13 mouse cellular contexts compared by ENCODE assay signal in the genomic region with DNA sequence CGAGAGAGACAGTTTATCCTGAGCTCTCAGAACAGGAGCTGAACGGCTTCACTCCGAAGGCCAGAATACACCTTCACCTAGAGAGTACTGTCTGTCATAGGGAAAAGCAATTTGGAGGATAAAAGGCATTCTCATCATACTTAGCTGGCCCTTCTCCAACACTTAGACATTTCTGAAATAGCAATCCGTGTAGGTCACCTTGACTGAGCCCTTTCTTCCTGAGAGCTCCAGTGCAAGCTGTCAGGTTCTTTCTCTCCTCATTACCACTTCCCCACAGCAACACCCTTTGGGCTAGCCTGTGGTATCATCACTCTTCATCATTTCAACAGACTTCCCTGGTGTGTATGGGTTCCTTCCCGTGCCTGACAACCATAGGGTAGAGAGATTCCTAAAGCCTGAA. TPM values are rescaled to one million over a fixed set of nuclear protein-coding genes. Genes with fewer than 3 reads are reported as not detected.
DNase-seq lines count a peak whose midpoint lies in the region; ATAC-seq lines count a peak whose summit lies in the region.
"Had no signal": no experiment of that assay in that cellular context is flagged by ENCODE, and none has a peak within 500 bp of the region (broad histone marks: within the 10 kb centered on the region; RNA-seq: fewer than 3 reads in every experiment).

No protein-coding gene starts in this region.

- H3K27ac ChIP-seq in kidney, embryonic 15.5 days, result peak overlapping the region; percentile 94
- H3K27ac ChIP-seq in embryonic facial prominence, embryonic 10.5 days (replicated peaks), result 0 out of 2 replicates have a peak overlapping the region, but pooled peaks have one; percentile 31
- peak overlapping the region; percentile 92 for H3K27ac ChIP-seq in heart, embryonic 15.5 days
- H3K27ac ChIP-seq: liver, embryonic 14.5 days; midbrain, embryonic 15.5 days had no signal

- H3K4me1 ChIP-seq in kidney, embryonic 15.5 days, result peaks cover 58% of the 10 kb centered on the region
- peaks cover 35% of the 10 kb centered on the region for H3K4me1 ChIP-seq in embryonic facial prominence, embryonic 10.5 days
- peaks cover 50% of the 10 kb centered on the region for H3K4me1 ChIP-seq in heart, embryonic 15.5 days (replicated peaks)

- H3K4me3 ChIP-seq in kidney, embryonic 15.5 days (replicated peaks), result no peak overlapping the region
- no peak overlapping the region for H3K4me3 ChIP-seq in embryonic facial prominence, embryonic 10.5 days
- H3K4me3 ChIP-seq in heart, embryonic 15.5 days, result no peak overlapping the region
- H3K4me3 ChIP-seq: midbrain, embryonic 15.5 days had no signal

- ATAC-seq in kidney, embryonic 15.5 days (replicated peaks; ENCODE audit: low FRiP score), result no peak
- no peak for ATAC-seq in heart, embryonic 15.5 days (replicated peaks; ENCODE audit: insufficient number of reproducible peaks, insufficient read depth, low FRiP score, low read depth)
- ATAC-seq: activated CD4-positive, CD25-positive, alpha-beta regulatory T cell, adult 4 months; forebrain, postnatal 0 days; midbrain, embryonic 15.5 days had no signal

- H3K27me3 ChIP-seq in kidney, embryonic 15.5 days, result no peaks in the 10 kb centered on the region
- H3K27me3 ChIP-seq in embryonic facial prominence, embryonic 10.5 days (replicated peaks; ENCODE audit: low read depth, poor library complexity, severe bottlenecking), result no peaks in the 10 kb centered on the region; the same call in 1 of the 2 replicates
- no peaks in the 10 kb centered on the region for H3K27me3 ChIP-seq in heart, embryonic 15.5 days
- H3K27me3 ChIP-seq: midbrain, embryonic 15.5 days had no signal

- no peaks in the 10 kb centered on the region for H3K36me3 ChIP-seq in kidney, embryonic 15.5 days
- no peaks in the 10 kb centered on the region for H3K36me3 ChIP-seq in embryonic facial prominence, embryonic 10.5 days (replicated peaks)
- H3K36me3 ChIP-seq in heart, embryonic 15.5 days, result no peaks in the 10 kb centered on the region
- H3K36me3 ChIP-seq: midbrain, embryonic 15.5 days had no signal

- no peaks in the 10 kb centered on the region for H3K9me3 ChIP-seq in kidney, embryonic 15.5 days (replicated peaks)
- H3K9me3 ChIP-seq in embryonic facial prominence, embryonic 10.5 days, result no peaks in the 10 kb centered on the region
- no peaks in the 10 kb centered on the region for H3K9me3 ChIP-seq in heart, embryonic 15.5 days (replicated peaks)
- H3K9me3 ChIP-seq: midbrain, embryonic 15.5 days had no signal

- H3K4me2 ChIP-seq in kidney, embryonic 15.5 days, result no peak overlapping the region
- no peak overlapping the region for H3K4me2 ChIP-seq in heart, embryonic 15.5 days
- H3K4me2 ChIP-seq: midbrain, embryonic 15.5 days had no signal

- no peak for DNase-seq in kidney, postnatal 14 days
- DNase-seq in embryonic facial prominence, embryonic 10.5 days (ENCODE audit: low spot score), result no peak
- DNase-seq in lung, postnatal 36 days, result peak; percentile 40
- DNase-seq in adipocyte (ENCODE audit: low spot score), result no peak
- DNase-seq in urinary bladder, postnatal 14 days (ENCODE audit: low spot score), result no peak
- DNase-seq: cerebellum, postnatal 10 days; forebrain, postnatal 0 days; thymus, postnatal 14 days had no signal

- 82% methylated on average over 5 of the region's 5 CpGs for WGBS in kidney, embryonic 15.5 days
- 90% methylated on average over 5 of the region's 5 CpGs for WGBS in embryonic facial prominence, embryonic 10.5 days
- 38% methylated on average over 5 of the region's 5 CpGs for WGBS in heart, embryonic 15.5 days

- H3K9ac ChIP-seq in kidney, embryonic 15.5 days, result no peak overlapping the region
- H3K9ac ChIP-seq in heart, embryonic 15.5 days, result no peak overlapping the region
- H3K9ac ChIP-seq: forebrain, postnatal 0 days; liver, embryonic 14.5 days; midbrain, embryonic 15.5 days had no signal

RNA-seq across cellular contexts. Expression of a gene that starts 52.5 kb away (rescaled TPM):
- 0.99 and 1.1 TPM in 2 replicates for polyA plus RNA-seq in kidney, embryonic 15.5 days (2015; fragmentation: Nextera tagmentation; extraction: Ambion mirVana)
- polyA plus RNA-seq in embryonic facial prominence, embryonic 10.5 days (2016; fragmentation: Nextera tagmentation; extraction: Ambion mirVana), result 0.35 and 0.56 TPM in 2 replicates
- polyA plus RNA-seq in heart, embryonic 15.5 days (2015; fragmentation: Nextera tagmentation; extraction: Ambion mirVana), result 0.58 and 0.62 TPM in 2 replicates
- polyA plus RNA-seq: activated CD4-positive, CD25-positive, alpha-beta regulatory T cell, adult 4 months had no signal

Comparison
In these comparisons a context has a peak if more than half of its experiments do, and no peak if none do; other contexts are left out.
1. H3K27ac ChIP-seq: peak in every context shown above with its lines; median percentile 94 in kidney, embryonic 15.5 days; 92 in heart, embryonic 15.5 days; 31 in embryonic facial prominence, embryonic 10.5 days.